Mouse (Mus musculus): Measurements from ENCODE around the gene Arf5.

GRCm38 (mm10) chr6:28464630-28465029 is 41.3 kb downstream of the Arf5 start:
- no peak for TF ChIP-seq CTCF (IDR thresholded peaks at IDR 0.05; ENCODE audit: extremely low read depth, insufficient read depth, low read length)
- TF ChIP-seq POLR2A (IDR thresholded peaks at IDR 0.05; ENCODE audit: extremely low read depth, insufficient read depth, low read length), result no peak

Data from cortical plate, adult 2 months (tissue).